Mouse (Mus musculus): ENCODE measurements around the gene Wfdc15b. TPM values are rescaled to one million over a fixed set of nuclear protein-coding genes. Genes with fewer than 3 reads are reported as not detected.

Gene Wfdc15b
- polyA plus RNA-seq, 1 experiment from 2014 or later: not detected

- Histone ChIP-seq H3K9ac (replicated peaks) (no peak overlapping the region), H3K4me3 (replicated peaks) (no peak overlapping the region), H3K27ac (no peak overlapping the region), H3K27me3 (no peaks in the 10 kb centered on the region), H3K4me1 (replicated peaks) (no peaks in the 10 kb centered on the region), H3K9me3 (no peaks in the 10 kb centered on the region), H3K36me3 (no peaks in the 10 kb centered on the region), H3K4me2 (no peak overlapping the region)
- WGBS: 89% methylated on average over 5 of the region's 5 CpGs
- no peak for ATAC-seq (ENCODE audit: insufficient number of reproducible peaks, insufficient read depth, low FRiP score, low TSS enrichment, low read depth)
Measured at GRCm38 (mm10) chr2:164196700-164196990, 24.8 kb downstream of the Wfdc15b start.

- no peak overlapping the region for H3K4me3 ChIP-seq (replicated peaks)
- H3K27me3 ChIP-seq: no peaks in the 10 kb centered on the region; the same call in 1 of the 2 replicates
- no peak for ATAC-seq (ENCODE audit: insufficient number of reproducible peaks, insufficient read depth, low FRiP score, low TSS enrichment, low read depth)
- H3K4me2 ChIP-seq: no peak overlapping the region
- no peak overlapping the region for H3K9ac ChIP-seq (replicated peaks)
- no peaks in the 10 kb centered on the region for H3K9me3 ChIP-seq
- H3K4me1 ChIP-seq (replicated peaks): no peaks in the 10 kb centered on the region
- WGBS: 85% methylated on average over 5 of the region's 5 CpGs
- H3K27ac ChIP-seq: no peak overlapping the region
- H3K36me3 ChIP-seq: no peaks in the 10 kb centered on the region
Measured at GRCm38 (mm10) chr2:164195971-164196699, 25.3 kb downstream of the Wfdc15b start.

- H3K9me3 ChIP-seq: no peaks in the 10 kb centered on the region
- ATAC-seq (ENCODE audit: insufficient number of reproducible peaks, insufficient read depth, low FRiP score, low TSS enrichment, low read depth): no peak
- no peak overlapping the region for H3K4me3 ChIP-seq (replicated peaks)
- H3K4me1 ChIP-seq (replicated peaks): no peaks in the 10 kb centered on the region
- H3K36me3 ChIP-seq: no peaks in the 10 kb centered on the region
- H3K9ac ChIP-seq (replicated peaks): no peak overlapping the region
- no peaks in the 10 kb centered on the region; the same call in 1 of the 2 replicates for H3K27me3 ChIP-seq
- WGBS: 80% methylated on average over 5 of the region's 5 CpGs
- no peak overlapping the region for H3K27ac ChIP-seq
- no peak overlapping the region for H3K4me2 ChIP-seq
Measured at GRCm38 (mm10) chr2:164194959-164195630, 26.4 kb downstream of the Wfdc15b start.

- no peak overlapping the region for H3K4me2 ChIP-seq
- no peaks in the 10 kb centered on the region for H3K36me3 ChIP-seq
- no peak for ATAC-seq (ENCODE audit: insufficient number of reproducible peaks, insufficient read depth, low FRiP score, low TSS enrichment, low read depth)
- H3K4me1 ChIP-seq (replicated peaks): no peaks in the 10 kb centered on the region
- no peak overlapping the region for H3K27ac ChIP-seq
- no peak overlapping the region for H3K9ac ChIP-seq (replicated peaks)
- H3K9me3 ChIP-seq: no peaks in the 10 kb centered on the region
- H3K27me3 ChIP-seq: peaks cover 8% of the 10 kb centered on the region
- H3K4me3 ChIP-seq (replicated peaks): no peak overlapping the region
Measured at GRCm38 (mm10) chr2:164192279-164192678, 29.2 kb downstream of the Wfdc15b start.

- ATAC-seq (ENCODE audit: insufficient number of reproducible peaks, insufficient read depth, low FRiP score, low TSS enrichment, low read depth): no peak
- Histone ChIP-seq H3K27me3 (peaks cover 8% of the 10 kb centered on the region), H3K4me1 (replicated peaks) (no peaks in the 10 kb centered on the region), H3K4me3 (replicated peaks) (no peak within 1 kb of the TSS), H3K9me3 (no peaks in the 10 kb centered on the region), H3K27ac (no peak within 1 kb of the TSS), H3K4me2 (no peak within 1 kb of the TSS), H3K9ac (replicated peaks) (no peak within 1 kb of the TSS), H3K36me3 (no peaks in the 10 kb centered on the region)
- 85% methylated on average over 6 of the region's 6 CpGs for WGBS
Measured at GRCm38 (mm10) chr2:164190576-164190975, 30.9 kb downstream of the Wfdc15b start, which contains the start of gene Wfdc12. Wfdc12 (minus strand) TSS chr2:164190608.

- no peak overlapping the region for H3K4me2 ChIP-seq
- H3K9me3 ChIP-seq: no peaks in the 10 kb centered on the region
- WGBS: 31% methylated on average over 5 of the region's 5 CpGs
- no peaks in the 10 kb centered on the region for H3K36me3 ChIP-seq
- H3K27me3 ChIP-seq: peaks cover 15% of the 10 kb centered on the region
- no peak overlapping the region for H3K9ac ChIP-seq (replicated peaks)
- 0 out of 2 replicates have a peak, but pooled peaks cover 6% of the 10 kb centered on the region for H3K4me1 ChIP-seq (replicated peaks)
- ATAC-seq (ENCODE audit: insufficient number of reproducible peaks, insufficient read depth, low FRiP score, low TSS enrichment, low read depth): no peak
- H3K4me3 ChIP-seq (replicated peaks): no peak overlapping the region
- H3K27ac ChIP-seq: no peak overlapping the region
Measured at GRCm38 (mm10) chr2:164188722-164189121, 32.7 kb downstream of the Wfdc15b start.

GRCm38 (mm10) chr2:164184145-164184719, 37.2 kb downstream of the Wfdc15b start:
- H3K4me2 ChIP-seq: no peak overlapping the region
- no peak overlapping the region for H3K9ac ChIP-seq (replicated peaks)
- WGBS: 47% methylated on average over 9 of the region's 9 CpGs
- 0 out of 2 replicates have a peak, but pooled peaks cover 6% of the 10 kb centered on the region for H3K4me1 ChIP-seq (replicated peaks)
- ATAC-seq (ENCODE audit: insufficient number of reproducible peaks, insufficient read depth, low FRiP score, low TSS enrichment, low read depth): no peak
- H3K36me3 ChIP-seq: no peaks in the 10 kb centered on the region
- H3K27ac ChIP-seq: no peak overlapping the region
- peaks cover 31% of the 10 kb centered on the region for H3K27me3 ChIP-seq
- H3K4me3 ChIP-seq (replicated peaks): no peak overlapping the region
- H3K9me3 ChIP-seq: no peaks in the 10 kb centered on the region

GRCm38 (mm10) chr2:164183340-164183739, 38.1 kb downstream of the Wfdc15b start:
- ATAC-seq (ENCODE audit: insufficient number of reproducible peaks, insufficient read depth, low FRiP score, low TSS enrichment, low read depth): no peak
- 63% methylated on average over 9 of the region's 9 CpGs for WGBS

GRCm38 (mm10) chr2:164182692-164183255, 38.7 kb downstream of the Wfdc15b start, which contains the start of gene Wfdc5:
Wfdc5 (minus strand) TSS chr2:164182742.
- H3K36me3 ChIP-seq: no peaks in the 10 kb centered on the region
- H3K4me2 ChIP-seq: no peak within 1 kb of the TSS
- H3K9me3 ChIP-seq: no peaks in the 10 kb centered on the region
- 0 out of 2 replicates have a peak, but pooled peaks cover 6% of the 10 kb centered on the region for H3K4me1 ChIP-seq (replicated peaks)
- 84% methylated on average over 7 of the region's 7 CpGs for WGBS
- H3K27ac ChIP-seq: no peak within 1 kb of the TSS
- peaks cover 40% of the 10 kb centered on the region for H3K27me3 ChIP-seq
- ATAC-seq (ENCODE audit: insufficient number of reproducible peaks, insufficient read depth, low FRiP score, low TSS enrichment, low read depth): no peak
- H3K4me3 ChIP-seq (replicated peaks): no peak within 1 kb of the TSS
- no peak within 1 kb of the TSS for H3K9ac ChIP-seq (replicated peaks)

More at GRCm38 (mm10) chr2:164183340-164183739, 38.1 kb downstream of the Wfdc15b start:
- Histone ChIP-seq H3K27ac (no peak overlapping the region), H3K4me2 (no peak overlapping the region), H3K9me3 (no peaks in the 10 kb centered on the region), H3K36me3 (no peaks in the 10 kb centered on the region), H3K4me3 (replicated peaks) (no peak overlapping the region), H3K9ac (replicated peaks) (no peak overlapping the region), H3K27me3 (peaks cover 37% of the 10 kb centered on the region), H3K4me1 (replicated peaks) (0 out of 2 replicates have a peak, but pooled peaks cover 6% of the 10 kb centered on the region)

GRCm38 (mm10) chr2:164180770-164181169, 40.7 kb downstream of the Wfdc15b start:
- 85% methylated on average over 4 of the region's 4 CpGs for WGBS
- 0 out of 2 replicates have a peak, but pooled peaks cover 6% of the 10 kb centered on the region for H3K4me1 ChIP-seq (replicated peaks)
- H3K27me3 ChIP-seq: peaks cover 39% of the 10 kb centered on the region
- H3K4me2 ChIP-seq: no peak overlapping the region
- H3K9ac ChIP-seq (replicated peaks): no peak overlapping the region
- H3K36me3 ChIP-seq: no peaks in the 10 kb centered on the region
- no peaks in the 10 kb centered on the region for H3K9me3 ChIP-seq
- ATAC-seq (ENCODE audit: insufficient number of reproducible peaks, insufficient read depth, low FRiP score, low TSS enrichment, low read depth): no peak
- H3K4me3 ChIP-seq (replicated peaks): no peak overlapping the region
- no peak overlapping the region for H3K27ac ChIP-seq

- 0 out of 2 replicates have a peak, but pooled peaks cover 6% of the 10 kb centered on the region for H3K4me1 ChIP-seq (replicated peaks)
- ATAC-seq (ENCODE audit: insufficient number of reproducible peaks, insufficient read depth, low FRiP score, low TSS enrichment, low read depth): no peak
- H3K36me3 ChIP-seq: no peaks in the 10 kb centered on the region
- no peaks in the 10 kb centered on the region for H3K9me3 ChIP-seq
- H3K4me3 ChIP-seq (replicated peaks): no peak overlapping the region
- H3K27me3 ChIP-seq: peaks cover 41% of the 10 kb centered on the region
- H3K4me2 ChIP-seq: no peak overlapping the region
- H3K27ac ChIP-seq: no peak overlapping the region
- no peak overlapping the region for H3K9ac ChIP-seq (replicated peaks)
- WGBS: 35% methylated on average over 3 of the region's 3 CpGs
Measured at GRCm38 (mm10) chr2:164180124-164180523, 41.3 kb downstream of the Wfdc15b start.
